Mouse (Mus musculus) erythroblast, embryonic 14.5 days (primary cell): ENCODE measurements around the gene Adamtsl5. TPM values are rescaled to one million over a fixed set of nuclear protein-coding genes. Genes with fewer than 3 reads are reported as not detected.

Experiments used
- H3K27me3 ChIP-seq: 2 replicates; pipeline ENCODE4 v1.6.1; 2012; ENCODE audit warnings: inconsistent platforms; ENCODE audit not compliant: control insufficient read depth
- H3K36me3 ChIP-seq: 2 replicates; pipeline ENCODE4 v1.6.1; 2012; ENCODE audit warnings: mild to moderate bottlenecking, inconsistent platforms; ENCODE audit not compliant: control insufficient read depth
- H3K4me1 ChIP-seq: 2 replicates; pipeline ENCODE4 v1.6.1; 2012; ENCODE audit warnings: inconsistent platforms; ENCODE audit not compliant: control insufficient read depth
- H3K4me3 ChIP-seq: replicated peaks from 2 replicates; pipeline ENCODE3; 2012; ENCODE audit warnings: moderate library complexity, mild to moderate bottlenecking, inconsistent platforms
- H3K9me3 ChIP-seq: 2 replicates; pipeline ENCODE4 v1.6.1; 2012; ENCODE audit warnings: low read length, inconsistent platforms, mixed read lengths; ENCODE audit not compliant: control insufficient read depth
- GATA1 ChIP-seq: IDR thresholded peaks from 2 replicates; pipeline ENCODE4 v1.6.1; 2012; ENCODE audit warnings: low read length, inconsistent platforms, mixed read lengths
- TAL1 ChIP-seq: IDR thresholded peaks from 3 replicates; pipeline ENCODE4 v1.6.1; 2012; ENCODE audit warnings: low read length, inconsistent platforms, mixed read lengths
- polyA plus RNA-seq: library from polyadenylated mRNA; stranded (reverse); fragments of >175 nt; gene quantifications from 2 replicates; pipeline ENCODE4 v1.2.3, GENCODE M21; 2012

The Adamtsl5 gene
- polyA plus RNA-seq, 1 experiment: 2.2 TPM

DNA sequence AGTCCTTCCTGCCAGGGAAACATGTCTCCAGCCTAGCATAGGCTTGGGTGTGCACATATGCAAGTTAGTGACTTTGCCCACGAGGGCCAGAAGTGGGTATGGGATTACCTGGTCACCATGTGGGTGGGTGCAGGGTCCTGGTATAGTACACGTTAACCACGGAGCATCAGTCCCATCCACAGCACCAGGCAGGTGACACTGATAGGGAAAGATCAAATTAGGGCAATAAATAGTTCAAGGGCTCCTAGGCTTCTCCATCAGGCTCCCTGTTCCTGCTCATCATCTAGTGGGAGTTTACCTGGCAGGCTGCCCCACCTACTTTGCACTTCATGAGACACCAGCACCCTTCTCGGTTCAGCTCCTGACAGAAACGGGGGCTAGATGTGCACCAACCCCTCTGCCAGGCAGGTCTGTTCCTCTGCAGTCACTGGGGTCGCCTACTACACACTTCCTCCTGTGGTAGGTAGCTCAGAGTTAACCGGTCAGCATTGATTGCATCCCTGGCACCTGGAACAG, 53.4 kb downstream of the Adamtsl5 start:
- no peaks in the 10 kb centered on the region for H3K9me3 ChIP-seq
- peaks cover 24% of the 10 kb centered on the region for H3K36me3 ChIP-seq
- H3K4me3 ChIP-seq: no peak overlapping the region
- H3K4me1 ChIP-seq: peaks cover 62% of the 10 kb centered on the region
- peaks cover 41% of the 10 kb centered on the region for H3K27me3 ChIP-seq
- no peak for TF ChIP-seq GATA1
- TF ChIP-seq TAL1: no peak

DNA sequence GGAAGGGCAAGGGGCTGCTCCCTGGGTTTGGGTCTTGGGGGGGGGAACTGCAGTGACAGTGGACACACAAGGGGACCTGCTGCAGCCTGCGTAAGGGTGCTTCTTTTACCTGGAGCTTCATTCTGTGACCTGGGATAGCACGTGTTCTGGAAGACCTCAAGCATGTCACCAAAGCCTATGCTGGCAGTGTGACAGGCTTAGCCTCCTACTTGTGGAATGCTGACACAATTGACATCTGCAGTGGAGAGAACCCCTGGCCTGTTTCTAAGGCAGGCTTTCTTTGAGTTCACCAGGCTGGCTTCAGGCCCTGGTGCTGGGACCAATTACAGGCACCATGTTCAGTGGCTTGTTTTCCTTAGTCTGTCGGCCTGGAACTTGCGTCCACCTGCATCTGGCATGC, 53.9 kb downstream of the Adamtsl5 start:
- Histone ChIP-seq H3K27me3 (peaks cover 35% of the 10 kb centered on the region), H3K4me3 (peak overlapping the region; percentile 35), H3K36me3 (peaks cover 26% of the 10 kb centered on the region), H3K9me3 (no peaks in the 10 kb centered on the region), H3K4me1 (peaks cover 63% of the 10 kb centered on the region)
- TF ChIP-seq GATA1: no peak
- no peak for TF ChIP-seq TAL1

- peaks cover 26% of the 10 kb centered on the region for H3K27me3 ChIP-seq
- H3K9me3 ChIP-seq: no peaks in the 10 kb centered on the region
- TF ChIP-seq TAL1 (no peak), GATA1 (no peak)
- peaks cover 65% of the 10 kb centered on the region for H3K4me1 ChIP-seq
- H3K4me3 ChIP-seq: peak overlapping the region; percentile 97
- H3K36me3 ChIP-seq: peaks cover 36% of the 10 kb centered on the region
These were observed 54.9 kb downstream of the Adamtsl5 start for GRCm38 (mm10) chr10:80293325-80293724.

DNA sequence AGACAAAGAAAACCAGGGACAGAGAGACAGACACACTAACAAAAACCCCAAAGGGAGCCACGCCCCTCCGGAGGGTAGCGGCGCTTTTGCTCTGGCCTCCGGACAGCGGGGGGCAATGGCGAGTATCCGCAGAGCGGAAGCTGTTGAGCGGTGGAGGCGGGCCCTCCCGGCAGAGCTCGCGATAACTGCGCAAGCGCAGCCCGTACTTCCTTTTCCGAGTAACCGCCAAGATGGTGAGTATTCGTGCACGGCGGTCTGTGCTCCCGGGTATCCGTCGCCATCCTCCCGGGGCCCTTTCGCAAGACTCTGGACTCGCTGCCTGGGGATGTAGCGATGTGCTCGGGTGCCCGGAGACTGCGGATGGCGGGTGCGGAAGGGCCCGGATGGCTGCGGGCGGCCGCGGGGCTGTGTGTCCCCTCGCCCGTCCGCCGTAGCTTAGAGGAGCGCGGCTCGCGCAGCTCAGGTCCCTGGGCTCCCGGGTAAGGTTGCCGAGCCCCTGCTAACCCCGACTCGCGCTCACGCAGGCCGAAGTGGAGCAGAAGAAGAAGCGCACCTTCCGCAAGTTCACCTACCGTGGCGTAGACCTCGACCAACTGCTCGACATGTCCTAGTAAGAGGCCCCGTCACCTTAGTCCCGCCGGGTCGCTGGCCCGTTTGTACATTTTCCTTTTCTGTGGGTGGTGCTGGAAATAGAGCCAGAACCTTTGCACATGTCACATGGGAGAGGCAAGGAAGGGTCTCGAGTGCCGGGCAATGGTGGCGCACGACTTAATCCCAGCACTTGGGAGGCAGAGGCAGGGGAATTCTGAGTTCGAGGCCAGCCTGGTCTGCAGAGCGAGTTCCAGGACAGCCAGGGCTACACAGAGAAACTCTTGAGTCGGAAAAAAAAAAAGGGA, 55.7 kb downstream of the Adamtsl5 start, which contains the start of gene Rps15:
Gene Rps15 (plus strand): TSS at position 203 of the 896 bp plus-strand sequence.
- H3K36me3 ChIP-seq: peaks cover 44% of the 10 kb centered on the region
- H3K4me3 ChIP-seq: peak within 1 kb of the TSS; percentile 97
- peaks cover 64% of the 10 kb centered on the region for H3K4me1 ChIP-seq
- TF ChIP-seq TAL1: no peak
- no peak for TF ChIP-seq GATA1
- H3K27me3 ChIP-seq: peaks cover 17% of the 10 kb centered on the region
- no peaks in the 10 kb centered on the region for H3K9me3 ChIP-seq

Other genes starting within 250 kb of the Adamtsl5 start
- gene Sbno2, start 242.8 kb downstream of the Adamtsl5 start, polyA plus RNA-seq: 3.4 and 3.9 TPM in 2 replicates
- 69.2 and 71.6 TPM in 2 replicates for gene Stk11, start 232.6 kb downstream of the Adamtsl5 start, polyA plus RNA-seq
- gene Atp5d, start 209.8 kb downstream of the Adamtsl5 start, polyA plus RNA-seq: 139 and 144 TPM in 2 replicates
- 0.15 and 0.52 TPM in 2 replicates for gene Cbarp, start 207.6 kb downstream of the Adamtsl5 start, polyA plus RNA-seq
- gene Midn, start 200.1 kb downstream of the Adamtsl5 start, polyA plus RNA-seq: 7.0 and 9.3 TPM in 2 replicates
- 3.9 and 4.3 TPM in 2 replicates for gene Cirbp, start 182.4 kb downstream of the Adamtsl5 start, polyA plus RNA-seq
- gene 1600002K03Rik, start 175.5 kb downstream of the Adamtsl5 start, polyA plus RNA-seq: 0.60 and 0.99 TPM in 2 replicates
- 0.10 and 0.16 TPM in 2 replicates for gene Efna2, start 168.9 kb downstream of the Adamtsl5 start, polyA plus RNA-seq
- 4.2 and 4.7 TPM in 2 replicates for gene Mum1, start 122.0 kb downstream of the Adamtsl5 start, polyA plus RNA-seq
- 19.0 and 28.9 TPM in 2 replicates for gene Ndufs7, start 99.3 kb downstream of the Adamtsl5 start, polyA plus RNA-seq
- 0.11 and 0.20 TPM in 2 replicates for gene Gamt, start 87.4 kb downstream of the Adamtsl5 start, polyA plus RNA-seq
- 76.5 and 84.5 TPM in 2 replicates for gene Dazap1, start 86.9 kb downstream of the Adamtsl5 start, polyA plus RNA-seq
- 998 and 1,528 TPM in 2 replicates for gene Rps15, start 56.0 kb downstream of the Adamtsl5 start, polyA plus RNA-seq
- gene Apc2, start 52.4 kb downstream of the Adamtsl5 start, polyA plus RNA-seq: under 0.01 TPM in 1 of 2 replicates, not detected in the other
- 10.6 and 12.9 TPM in 2 replicates for gene 2310011J03Rik, start 27.9 kb downstream of the Adamtsl5 start, polyA plus RNA-seq
- gene Pcsk4, start 18.9 kb downstream of the Adamtsl5 start, polyA plus RNA-seq: 0.55 and 0.65 TPM in 2 replicates
- gene Reep6, start 18.5 kb downstream of the Adamtsl5 start, polyA plus RNA-seq: 18.8 and 21.4 TPM in 2 replicates
- not detected in 2 replicates for gene Plk5, start 8.0 kb upstream of the Adamtsl5 start, polyA plus RNA-seq
- gene Mex3d, start 39.2 kb upstream of the Adamtsl5 start, polyA plus RNA-seq: 0.53 and 0.55 TPM in 2 replicates
- gene Mbd3, start 51.1 kb upstream of the Adamtsl5 start, polyA plus RNA-seq: 24.1 and 26.2 TPM in 2 replicates
- 197 and 289 TPM in 2 replicates for gene Uqcr11, start 58.4 kb upstream of the Adamtsl5 start, polyA plus RNA-seq
- gene Tcf3, start 85.2 kb upstream of the Adamtsl5 start, polyA plus RNA-seq: 61.1 and 64.8 TPM in 2 replicates
- gene Onecut3, start 146.4 kb upstream of the Adamtsl5 start, polyA plus RNA-seq: not detected in 2 replicates
- gene Atp8b3, start 190.7 kb upstream of the Adamtsl5 start, polyA plus RNA-seq: 0.01 and 0.03 TPM in 2 replicates
- 14.5 and 15.5 TPM in 2 replicates for gene Rexo1, start 213.1 kb upstream of the Adamtsl5 start, polyA plus RNA-seq
- gene Klf16, start 228.9 kb upstream of the Adamtsl5 start, polyA plus RNA-seq: 19.9 and 21.2 TPM in 2 replicates
- gene Abhd17a, start 241.9 kb upstream of the Adamtsl5 start, polyA plus RNA-seq: 103 and 117 TPM in 2 replicates